Mouse (Mus musculus) forebrain, postnatal 0 days (tissue): ENCODE results near the gene Abcg2. TPM values are rescaled to one million over a fixed set of nuclear protein-coding genes. Genes with fewer than 3 reads are reported as not detected.
"Not testable (repeated sequence)": the region's sequence is repeated elsewhere in the genome, so short reads cannot be mapped to it uniquely, and the experiment has no call there.

Experiments used
- ATAC-seq: fragments of 200-750 bp; cut with Nextera tagmentation; 2 replicates; pipeline ENCODE4 v1.8.0; 2017; ENCODE audit warnings: mild to moderate bottlenecking, moderate library complexity
- DNase-seq: peaks from one replicate; pipeline ENCODE4 v3.0.0-alpha.2; 2015
- H3K27ac ChIP-seq: fragments of 300-500 bp; sonication (generic); 2 replicates; pipeline ENCODE4 v1.5.1; 2014; ENCODE audit warnings: low read depth, mild to moderate bottlenecking, antibody characterized with exemption, low read length, moderate library complexity, mixed read lengths
- H3K27me3 ChIP-seq: fragments of 300-500 bp; sonication (generic); 2 replicates; pipeline ENCODE4 v1.6.1; 2014; ENCODE audit warnings: mild to moderate bottlenecking, low read length, mixed read lengths; ENCODE audit not compliant: insufficient read depth
- H3K36me3 ChIP-seq: fragments of 300-500 bp; sonication (generic); 2 replicates; pipeline ENCODE4 v1.6.1; 2014; ENCODE audit warnings: mild to moderate bottlenecking, moderate library complexity; ENCODE audit not compliant: insufficient read depth
- H3K4me1 ChIP-seq: fragments of 300-500 bp; sonication (generic); 2 replicates; pipeline ENCODE4 v1.6.1; 2014; ENCODE audit warnings: antibody characterized with exemption; ENCODE audit not compliant: insufficient read depth
- H3K4me2 ChIP-seq: fragments of 300-500 bp; sonication (generic); 2 replicates; pipeline ENCODE4 v1.6.1; 2014; ENCODE audit warnings: low read depth, mild to moderate bottlenecking, moderate library complexity
- H3K4me3 ChIP-seq: fragments of 300-500 bp; sonication (generic); 2 replicates; pipeline ENCODE4 v1.5.1; 2014; ENCODE audit warnings: low read depth, low read length, mixed read lengths
- H3K9ac ChIP-seq: fragments of 300-500 bp; sonication (generic); 2 replicates; pipeline ENCODE4 v1.6.1; 2014; ENCODE audit warnings: mild to moderate bottlenecking
- H3K9me3 ChIP-seq: fragments of 300-500 bp; sonication (generic); 2 replicates; pipeline ENCODE4 v1.6.1; 2016; ENCODE audit warnings: low read length
- CTCF ChIP-seq: sonication (generic); IDR thresholded peaks from 2 replicates; pipeline ENCODE4 v1.5.1; 2016; ENCODE audit warnings: antibody characterized with exemption, control low read depth, low read depth
- WGBS: fragments of 180-500 bp; shearing (Covaris S2); extraction: QIAGEN DNeasy Blood & Tissue Kit; methylation state at CpG from one replicate; pipeline ENCODE4 v1.1.7; 2014; 5-methylcytosine and 5-hydroxymethylcytosine counted together
- polyA plus RNA-seq: library from polyadenylated mRNA; unstranded; fragments of >200 nt; fragmentation: Nextera tagmentation; extraction: Ambion mirVana; gene quantifications from 2 replicates; pipeline ENCODE4 v1.2.1, GENCODE M21; 2015
- total RNA-seq: library from RNA; depleted of rRNA; stranded (reverse); fragments of >200 nt; gene quantifications from 2 replicates; pipeline ENCODE4 v1.2.3, GENCODE M21; 2014

Gene Abcg2
- total and polyA plus RNA-seq, 2 experiments from 2014 or later, result 27.4 to 29.0 TPM

DNA sequence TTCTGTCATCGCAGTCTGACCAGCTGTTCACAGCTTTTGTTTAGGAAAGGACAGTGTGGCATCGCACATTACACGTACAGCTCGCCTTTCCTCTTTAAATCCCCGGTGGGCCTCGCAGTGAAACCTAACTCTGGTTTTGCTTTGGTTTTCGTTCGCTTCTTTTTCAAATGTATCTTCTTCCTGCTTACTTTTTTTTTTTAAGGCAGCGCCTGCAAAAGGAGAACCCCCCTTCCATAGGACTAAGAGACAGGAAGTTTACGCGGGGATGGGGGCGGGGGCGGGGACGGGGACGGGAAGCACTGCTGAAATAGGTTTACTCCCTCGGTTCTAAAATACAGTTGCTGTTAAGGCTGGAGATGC, 12.0 kb downstream of the Abcg2 start:
- 17% methylated on average over 16 of the region's 16 CpGs for WGBS
- no peaks in the 10 kb centered on the region for H3K4me1 ChIP-seq
- H3K4me2 ChIP-seq, result peak overlapping the region; percentile 45
- no peaks in the 10 kb centered on the region for H3K27me3 ChIP-seq
- no peaks in the 10 kb centered on the region for H3K9me3 ChIP-seq
- H3K4me3 ChIP-seq, result peak overlapping the region; percentile 28
- no peaks in the 10 kb centered on the region for H3K36me3 ChIP-seq
- DNase-seq (peak; percentile 53), ATAC-seq (peak; percentile 72)
- H3K9ac ChIP-seq, result peak overlapping the region; percentile 26
- no peak for TF ChIP-seq CTCF
- no peak overlapping the region for H3K27ac ChIP-seq

DNA sequence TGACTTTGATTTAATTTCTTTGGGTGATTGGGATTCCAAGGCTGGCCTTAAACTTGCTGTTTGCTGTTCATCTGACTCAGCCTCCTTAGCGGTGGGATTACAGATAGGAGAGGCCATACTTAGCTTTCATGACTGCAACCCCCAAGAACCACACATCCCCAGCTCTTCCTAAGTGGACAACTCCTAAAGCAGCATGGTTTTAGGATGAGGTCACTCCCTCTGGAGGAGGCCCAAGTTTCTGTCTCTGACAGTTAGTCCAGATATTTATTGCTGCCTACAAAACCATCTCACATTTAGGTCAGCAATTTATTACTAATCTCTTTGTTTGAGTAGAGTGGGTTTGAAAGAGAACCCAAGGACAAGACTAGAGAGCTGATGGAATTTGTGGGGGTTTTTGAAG, 17.8 kb downstream of the Abcg2 start:
- 90% methylated on average over 1 of the region's 1 CpGs for WGBS
- H3K9ac ChIP-seq, H3K9me3 ChIP-seq, H3K27ac ChIP-seq, DNase-seq, ATAC-seq, H3K4me3 ChIP-seq, H3K27me3 ChIP-seq, H3K36me3 ChIP-seq, H3K4me1 ChIP-seq, H3K4me2 ChIP-seq: not testable (repeated sequence)

GRCm38 (mm10) chr6:58602991-58603390, 18.7 kb downstream of the Abcg2 start:
- H3K9ac ChIP-seq, H3K4me1 ChIP-seq, ATAC-seq, H3K9me3 ChIP-seq, H3K4me2 ChIP-seq, H3K36me3 ChIP-seq, DNase-seq, H3K4me3 ChIP-seq, H3K27me3 ChIP-seq, H3K27ac ChIP-seq: not testable (repeated sequence)

DNA sequence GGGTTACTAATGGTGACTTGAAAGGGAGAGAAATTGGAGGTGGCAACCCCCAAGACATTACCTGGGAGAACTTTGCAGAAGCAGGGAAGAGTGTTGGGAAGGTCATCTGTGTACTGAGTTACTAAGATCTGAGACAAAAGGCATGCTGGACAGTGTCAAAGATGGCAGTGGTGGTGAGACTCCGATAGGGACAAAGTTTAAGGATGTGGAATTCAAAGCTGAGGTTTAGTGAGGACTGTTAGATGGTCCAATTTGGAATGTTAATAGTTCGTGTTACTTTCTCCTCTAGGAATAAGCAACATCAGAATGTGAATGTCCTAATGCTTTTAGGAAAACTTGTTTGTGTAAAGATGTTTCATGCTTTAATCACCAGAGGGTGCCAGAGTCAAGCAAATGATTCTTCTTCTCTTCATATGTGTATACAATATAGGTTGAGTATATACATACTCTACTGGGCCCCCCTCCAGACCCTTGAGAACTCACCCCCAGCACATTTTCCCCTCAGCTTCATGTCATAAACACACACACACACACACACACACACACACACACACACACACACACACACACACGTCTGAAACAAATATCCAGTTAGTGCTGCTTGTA, 19.3 kb downstream of the Abcg2 start:
- H3K9ac ChIP-seq, H3K4me2 ChIP-seq, H3K9me3 ChIP-seq, H3K27ac ChIP-seq, H3K27me3 ChIP-seq, H3K4me3 ChIP-seq, H3K36me3 ChIP-seq, H3K4me1 ChIP-seq: not testable (repeated sequence)
- ATAC-seq, result peak; percentile 77
- 72% methylated on average over 3 of the region's 3 CpGs for WGBS
- peak; percentile 60 for TF ChIP-seq CTCF
- DNase-seq, result peak; percentile 64

GRCm38 (mm10) chr6:58606642-58607041, 22.3 kb downstream of the Abcg2 start:
- ATAC-seq (no peak), DNase-seq (no peak)
- WGBS, result 84% methylated on average over 4 of the region's 4 CpGs
- Histone ChIP-seq H3K9me3 (0 out of 2 replicates have a peak, but pooled peaks cover 4% of the 10 kb centered on the region), H3K4me1 (no peaks in the 10 kb centered on the region), H3K9ac (no peak overlapping the region), H3K4me3 (no peak overlapping the region), H3K27me3 (no peaks in the 10 kb centered on the region), H3K27ac (no peak overlapping the region), H3K36me3 (no peaks in the 10 kb centered on the region), H3K4me2 (no peak overlapping the region)
- no peak for TF ChIP-seq CTCF

DNA sequence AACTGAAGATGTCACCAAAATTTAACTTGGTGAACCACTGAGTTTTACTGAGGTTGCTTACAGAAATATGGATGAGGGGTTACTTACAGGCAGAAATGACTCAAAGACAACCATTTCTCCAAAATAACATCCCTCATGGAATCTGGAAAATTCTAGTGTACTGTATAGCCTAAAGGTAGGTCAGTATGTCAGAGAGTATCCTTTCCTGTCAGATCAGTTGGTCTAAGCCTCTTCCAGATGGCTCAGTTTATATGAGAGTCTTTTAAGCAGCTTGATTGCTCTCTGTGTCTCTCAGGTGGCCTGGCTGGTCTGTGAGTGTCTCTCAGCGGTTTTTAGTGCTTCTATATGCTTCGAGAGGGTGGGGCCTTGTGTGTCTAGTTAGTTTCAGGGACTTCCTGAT, 24.1 kb downstream of the Abcg2 start:
- no peak overlapping the region for H3K27ac ChIP-seq
- H3K4me1 ChIP-seq, result no peaks in the 10 kb centered on the region
- H3K4me2 ChIP-seq, result no peak overlapping the region
- no peak overlapping the region for H3K4me3 ChIP-seq
- TF ChIP-seq CTCF, result no peak
- DNase-seq, result no peak
- H3K9me3 ChIP-seq, result 0 out of 2 replicates have a peak, but pooled peaks cover 4% of the 10 kb centered on the region
- H3K9ac ChIP-seq, result no peak overlapping the region
- WGBS, result 90% methylated on average over 2 of the region's 2 CpGs
- no peaks in the 10 kb centered on the region for H3K36me3 ChIP-seq
- ATAC-seq, result no peak
- no peaks in the 10 kb centered on the region for H3K27me3 ChIP-seq

DNA sequence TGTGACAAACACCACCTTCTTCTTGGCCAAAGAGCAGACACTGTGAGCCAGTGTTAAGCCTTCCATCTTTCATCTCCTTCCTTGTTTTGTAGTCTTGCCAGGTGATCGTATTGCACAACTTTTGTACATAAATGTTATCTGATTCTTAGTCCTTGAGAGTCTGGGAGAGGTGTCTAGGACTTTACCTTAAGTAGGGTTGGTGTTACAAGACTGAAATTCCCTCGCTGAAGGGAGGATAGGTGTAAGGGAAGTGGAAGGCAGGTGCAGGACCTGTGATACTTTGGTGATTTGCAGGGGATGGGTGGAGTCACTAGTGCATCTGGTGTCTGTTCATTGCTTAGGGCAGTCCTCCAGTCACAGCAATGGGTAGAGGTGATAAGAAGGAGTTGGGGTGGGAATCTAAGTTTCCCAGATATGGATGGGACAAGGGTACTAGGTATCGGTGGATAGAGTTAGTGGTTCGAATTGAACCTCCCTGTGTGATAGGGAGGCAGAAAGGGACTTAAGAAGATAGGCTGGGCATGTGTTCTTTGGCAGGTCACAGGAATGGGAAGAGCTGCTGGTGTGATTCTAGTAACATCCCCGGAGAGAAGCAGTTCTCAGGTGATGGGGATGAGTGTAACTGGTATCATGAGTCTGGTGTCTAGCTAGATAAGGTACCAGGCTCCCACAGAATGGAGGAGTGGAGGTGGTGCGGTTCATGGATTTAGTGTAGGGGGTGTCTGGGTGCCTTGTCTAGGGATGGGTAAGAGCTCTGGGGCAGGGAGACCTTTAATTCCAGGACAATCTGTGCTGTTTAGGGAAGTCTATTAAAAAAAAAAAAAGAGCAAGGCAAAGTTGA, 25.8 kb downstream of the Abcg2 start:
- no peak; the same call in 1 of the 2 replicates for ATAC-seq
- 0 out of 2 replicates have a peak, but pooled peaks cover 4% of the 10 kb centered on the region for H3K9me3 ChIP-seq
- H3K4me3 ChIP-seq, result no peak overlapping the region
- TF ChIP-seq CTCF, result no peak
- H3K27ac ChIP-seq, result no peak overlapping the region
- H3K9ac ChIP-seq, result no peak overlapping the region
- H3K36me3 ChIP-seq, result no peaks in the 10 kb centered on the region
- DNase-seq, result no peak
- no peaks in the 10 kb centered on the region for H3K4me1 ChIP-seq
- H3K27me3 ChIP-seq, result no peaks in the 10 kb centered on the region
- H3K4me2 ChIP-seq, result no peak overlapping the region
- 78% methylated on average over 6 of the region's 6 CpGs for WGBS
